Mouse (Mus musculus) lung, embryonic 14.5 days (tissue): ENCODE results near the gene Il27ra. TPM values are rescaled to one million over a fixed set of nuclear protein-coding genes. Genes with fewer than 3 reads are reported as not detected.
A peak's percentile ranks its signal among the peaks of the same experiment; 100 is the strongest.

ENCODE experiments used
- ATAC-seq: fragments of 200-750 bp; cut with Nextera tagmentation; 2 replicates; pipeline ENCODE4 v1.8.0; 2017; ENCODE audit warnings: mild to moderate bottlenecking, moderate TSS enrichment, moderate library complexity; ENCODE audit not compliant: insufficient read depth
- DNase-seq: peaks from one replicate; pipeline ENCODE4 v3.0.0-alpha.2; 2015
- H3K27ac ChIP-seq: fragments of 300-500 bp; sonication (generic); 2 replicates; pipeline ENCODE4 v1.5.1; 2014; ENCODE audit warnings: low read depth, mild to moderate bottlenecking, moderate library complexity
- H3K27me3 ChIP-seq: fragments of 300-500 bp; sonication (generic); 2 replicates; pipeline ENCODE4 v1.6.1; 2014; ENCODE audit warnings: low read length, control low read depth; ENCODE audit not compliant: insufficient read depth
- H3K36me3 ChIP-seq: fragments of 300-500 bp; sonication (generic); 2 replicates; pipeline ENCODE4 v1.6.1; 2014; ENCODE audit warnings: control low read depth; ENCODE audit not compliant: insufficient read depth
- H3K4me1 ChIP-seq: fragments of 300-500 bp; sonication (generic); 2 replicates; pipeline ENCODE4 v1.6.1; 2014; ENCODE audit warnings: antibody characterized with exemption, control low read depth; ENCODE audit not compliant: insufficient read depth
- H3K4me2 ChIP-seq: fragments of 300-500 bp; sonication (generic); 2 replicates; pipeline ENCODE4 v1.6.1; 2014; ENCODE audit warnings: mild to moderate bottlenecking
- H3K4me3 ChIP-seq: fragments of 300-500 bp; sonication (generic); 2 replicates; pipeline ENCODE4 v1.5.1; 2014; ENCODE audit warnings: low read depth, low read length
- H3K9ac ChIP-seq: fragments of 300-500 bp; sonication (generic); 2 replicates; pipeline ENCODE4 v1.6.1; 2014
- H3K9me3 ChIP-seq: fragments of 300-500 bp; sonication (generic); 2 replicates; pipeline ENCODE4 v1.6.1; 2016; ENCODE audit warnings: low read depth, low read length, control low read depth
- CTCF ChIP-seq: IDR thresholded peaks from 2 replicates; pipeline ENCODE4 v1.5.1; 2016; ENCODE audit warnings: antibody characterized with exemption, low read depth
- WGBS: fragments of 180-500 bp; shearing (Covaris S2); extraction: QIAGEN DNeasy Blood & Tissue Kit; methylation state at CpG from one replicate; pipeline ENCODE4 v1.1.7; 2014; 5-methylcytosine and 5-hydroxymethylcytosine counted together
- polyA plus RNA-seq: library from polyadenylated mRNA; unstranded; fragments of >200 nt; fragmentation: Nextera tagmentation; extraction: Ambion mirVana; gene quantifications from 2 replicates; pipeline ENCODE4 v1.2.1, GENCODE M21; 2014

Gene Il27ra
- 1.1 TPM in 2 replicates for polyA plus RNA-seq

- Histone ChIP-seq H3K4me1 (no peaks in the 10 kb centered on the region), H3K9me3 (no peaks in the 10 kb centered on the region), H3K9ac (peak within 1 kb of the TSS; percentile 36; the same call in 1 of the 2 replicates), H3K4me3 (peak within 1 kb of the TSS; percentile 38), H3K4me2 (peak within 1 kb of the TSS; percentile 80), H3K27me3 (peaks cover 46% of the 10 kb centered on the region), H3K36me3 (no peaks in the 10 kb centered on the region), H3K27ac (no peak within 1 kb of the TSS)
- 6% methylated on average over 40 of the region's 40 CpGs for WGBS
- TF ChIP-seq CTCF, result peak; percentile 90
- peak; percentile 83 for DNase-seq
- ATAC-seq, result peak; percentile 82
Observed at GRCm38 (mm10) chr8:84042066-84042947, at the start of gene Il27ra. TSS of gene Il27ra (minus strand) at chr8:84042589.

GRCm38 (mm10) chr8:84090585-84090984, 48.2 kb upstream of the Il27ra start:
- no peak overlapping the region for H3K9ac ChIP-seq
- no peak overlapping the region for H3K27ac ChIP-seq
- no peak for DNase-seq
- no peak overlapping the region for H3K4me3 ChIP-seq
- no peak for ATAC-seq
- H3K4me2 ChIP-seq, result no peak overlapping the region
- H3K36me3 ChIP-seq, result peaks cover 84% of the 10 kb centered on the region
- no peaks in the 10 kb centered on the region for H3K9me3 ChIP-seq
- WGBS, result 88% methylated on average over 8 of the region's 8 CpGs
- no peak for TF ChIP-seq CTCF
- no peaks in the 10 kb centered on the region for H3K4me1 ChIP-seq
- H3K27me3 ChIP-seq, result no peaks in the 10 kb centered on the region

GRCm38 (mm10) chr8:84089277-84089676, 46.9 kb upstream of the Il27ra start:
- no peak for TF ChIP-seq CTCF
- Histone ChIP-seq H3K4me1 (no peaks in the 10 kb centered on the region), H3K9me3 (no peaks in the 10 kb centered on the region), H3K27ac (no peak overlapping the region), H3K9ac (no peak overlapping the region), H3K4me2 (no peak overlapping the region), H3K27me3 (no peaks in the 10 kb centered on the region), H3K36me3 (peaks cover 80% of the 10 kb centered on the region), H3K4me3 (no peak overlapping the region)
- no peak for DNase-seq
- WGBS, result 60% methylated on average over 9 of the region's 9 CpGs
- ATAC-seq, result no peak

- Histone ChIP-seq H3K9me3 (no peaks in the 10 kb centered on the region), H3K36me3 (peaks cover 82% of the 10 kb centered on the region), H3K27me3 (no peaks in the 10 kb centered on the region), H3K4me3 (no peak overlapping the region), H3K27ac (no peak overlapping the region), H3K4me1 (no peaks in the 10 kb centered on the region), H3K9ac (no peak overlapping the region), H3K4me2 (no peak overlapping the region)
- ATAC-seq (no peak), DNase-seq (no peak)
- no peak for TF ChIP-seq CTCF
- 94% methylated on average over 14 of the region's 14 CpGs for WGBS
Observed at GRCm38 (mm10) chr8:84087821-84088220, 45.4 kb upstream of the Il27ra start.

GRCm38 (mm10) chr8:84087156-84087555, 44.8 kb upstream of the Il27ra start:
- no peak overlapping the region for H3K4me2 ChIP-seq
- H3K9ac ChIP-seq, result no peak overlapping the region
- ATAC-seq, result no peak
- WGBS, result 87% methylated on average over 7 of the region's 7 CpGs
- H3K27ac ChIP-seq, result no peak overlapping the region
- no peaks in the 10 kb centered on the region for H3K27me3 ChIP-seq
- DNase-seq, result no peak
- peaks cover 82% of the 10 kb centered on the region for H3K36me3 ChIP-seq
- no peaks in the 10 kb centered on the region for H3K4me1 ChIP-seq
- no peak for TF ChIP-seq CTCF
- H3K4me3 ChIP-seq, result no peak overlapping the region
- H3K9me3 ChIP-seq, result no peaks in the 10 kb centered on the region

- Histone ChIP-seq H3K4me3 (no peak overlapping the region), H3K4me2 (no peak overlapping the region), H3K9ac (no peak overlapping the region), H3K27me3 (no peaks in the 10 kb centered on the region), H3K27ac (no peak overlapping the region), H3K4me1 (no peaks in the 10 kb centered on the region), H3K9me3 (no peaks in the 10 kb centered on the region), H3K36me3 (peaks cover 87% of the 10 kb centered on the region)
- no peak for DNase-seq
- 51% methylated on average over 42 of the region's 42 CpGs for WGBS
- TF ChIP-seq CTCF, result no peak
- ATAC-seq, result no peak
Observed at GRCm38 (mm10) chr8:84084341-84085115, 42.1 kb upstream of the Il27ra start.

GRCm38 (mm10) chr8:84083829-84084241, 41.4 kb upstream of the Il27ra start:
- no peaks in the 10 kb centered on the region for H3K27me3 ChIP-seq
- H3K4me2 ChIP-seq, result no peak overlapping the region
- H3K36me3 ChIP-seq, result peaks cover 89% of the 10 kb centered on the region
- no peaks in the 10 kb centered on the region for H3K9me3 ChIP-seq
- no peak overlapping the region for H3K9ac ChIP-seq
- no peak overlapping the region for H3K4me3 ChIP-seq
- DNase-seq (no peak), ATAC-seq (no peak)
- H3K27ac ChIP-seq, result no peak overlapping the region
- no peaks in the 10 kb centered on the region for H3K4me1 ChIP-seq
- no peak for TF ChIP-seq CTCF
- WGBS, result 30% methylated on average over 8 of the region's 8 CpGs
